Mouse (Mus musculus): ENCODE data around the gene Ssbp3. TPM values are rescaled to one million over a fixed set of nuclear protein-coding genes. Genes with fewer than 3 reads are reported as not detected.

The Ssbp3 gene
- total RNA-seq, 1 experiment from 2014 or later = 16.4 TPM

DNA sequence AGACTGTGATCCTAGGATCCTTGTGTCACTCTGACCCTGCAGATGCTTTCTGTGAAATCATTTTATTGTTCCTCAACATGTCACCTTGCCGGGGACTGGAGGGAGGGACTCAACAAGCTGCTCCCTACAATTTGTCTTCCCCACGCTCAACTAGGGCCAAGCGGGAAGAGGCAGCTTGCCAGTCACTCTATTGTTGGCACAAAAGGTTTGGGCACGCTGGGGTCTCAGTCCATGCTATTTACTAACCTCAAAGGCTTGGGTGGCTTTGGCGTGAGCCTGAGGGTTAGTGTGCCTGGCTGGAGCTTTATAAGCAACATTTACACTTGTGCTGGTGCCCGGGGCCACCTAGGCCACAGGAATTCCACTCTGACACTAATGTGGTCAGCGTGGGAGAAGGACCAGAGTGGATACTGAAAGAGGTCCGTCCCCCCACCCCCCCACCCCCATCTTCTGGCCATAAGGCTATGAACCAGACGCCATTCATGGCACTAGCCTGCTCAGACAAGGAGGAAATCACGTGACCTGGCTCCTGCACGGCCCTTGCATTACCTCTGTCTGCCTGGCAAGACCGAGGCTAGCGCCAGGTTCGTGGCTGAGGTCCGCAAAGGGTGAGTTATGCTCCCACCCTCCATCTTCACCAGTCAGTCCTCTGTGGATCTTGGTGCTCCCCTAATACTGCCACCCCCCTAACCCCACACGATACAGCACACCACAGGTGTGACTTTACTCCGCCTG is 188.5 kb downstream of the Ssbp3 start:
- no peak for ATAC-seq (ENCODE audit: extremely low read depth, insufficient number of reproducible peaks, low FRiP score, poor library complexity, severe bottlenecking)

Other genes with a start within 250 kb of the Ssbp3 start
- gene Ttc4, start 231.8 kb upstream of the Ssbp3 start, total RNA-seq (2017) = 29.7 and 36.6 TPM in 2 replicates
- not detected in 2 replicates for gene Mroh7, start 179.8 kb upstream of the Ssbp3 start, total RNA-seq (2017)
- gene Fam151a, start 176.8 kb upstream of the Ssbp3 start, total RNA-seq (2017) = not detected in 2 replicates
- 2.4 and 2.5 TPM in 2 replicates for gene Acot11, start 105.7 kb upstream of the Ssbp3 start, total RNA-seq (2017)
- gene Mrpl37, start 156.2 kb downstream of the Ssbp3 start, total RNA-seq (2017) = 26.4 and 31.7 TPM in 2 replicates
- 6.0 and 13.0 TPM in 2 replicates for gene Cyb5rl, start 156.3 kb downstream of the Ssbp3 start, total RNA-seq (2017)
- not detected in 2 replicates for gene Cdcp2, start 186.2 kb downstream of the Ssbp3 start, total RNA-seq (2017)

Measured in neutrophil, adult 5-6 weeks (primary cell).